Mouse (Mus musculus) brain, adult 10 weeks (tissue): Measurements from ENCODE around the gene Hist1h2ab. TPM values are rescaled to one million over a fixed set of nuclear protein-coding genes. Genes with fewer than 3 reads are reported as not detected.

Experiments used
- polyA plus RNA-seq: library from polyadenylated mRNA; stranded (reverse); fragments of 350-450 nt; fragmentation: Illumina TruSeq; extraction: RNeasy Lipid Tissue Mini Kit (QIAGEN cat#74804); gene quantifications from one replicate; pipeline ENCODE4 v1.2.3, GENCODE M21; 2015; ENCODE audit warnings: low read depth, low replicate concordance

Hist1h2ab gene
- not detected for polyA plus RNA-seq

DNA sequence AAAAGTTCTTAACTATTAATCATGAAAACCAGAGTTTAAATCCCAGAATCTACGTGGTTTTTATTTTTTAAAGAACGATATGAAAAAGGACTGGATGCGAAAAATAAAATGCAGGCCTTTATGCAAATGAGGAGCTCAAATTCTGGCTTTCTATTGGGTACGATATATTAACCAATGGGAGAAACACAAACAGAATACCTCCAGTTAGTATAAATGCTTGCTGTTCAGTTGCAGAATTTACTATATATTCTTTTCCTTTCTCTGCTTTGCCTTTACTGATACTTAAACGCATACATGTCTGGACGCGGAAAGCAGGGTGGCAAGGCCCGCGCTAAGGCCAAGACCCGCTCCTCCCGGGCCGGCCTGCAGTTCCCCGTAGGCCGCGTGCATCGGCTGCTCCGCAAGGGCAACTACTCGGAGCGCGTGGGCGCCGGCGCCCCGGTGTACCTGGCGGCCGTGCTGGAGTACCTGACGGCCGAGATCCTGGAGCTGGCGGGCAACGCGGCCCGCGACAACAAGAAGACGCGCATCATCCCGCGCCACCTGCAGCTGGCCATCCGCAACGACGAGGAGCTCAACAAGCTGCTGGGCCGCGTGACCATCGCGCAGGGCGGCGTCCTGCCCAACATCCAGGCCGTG lies at the start of gene Hist1h2ab:
Gene Hist1h2ab (plus strand): TSS at position 288 of the 639 bp plus-strand sequence.

DNA sequence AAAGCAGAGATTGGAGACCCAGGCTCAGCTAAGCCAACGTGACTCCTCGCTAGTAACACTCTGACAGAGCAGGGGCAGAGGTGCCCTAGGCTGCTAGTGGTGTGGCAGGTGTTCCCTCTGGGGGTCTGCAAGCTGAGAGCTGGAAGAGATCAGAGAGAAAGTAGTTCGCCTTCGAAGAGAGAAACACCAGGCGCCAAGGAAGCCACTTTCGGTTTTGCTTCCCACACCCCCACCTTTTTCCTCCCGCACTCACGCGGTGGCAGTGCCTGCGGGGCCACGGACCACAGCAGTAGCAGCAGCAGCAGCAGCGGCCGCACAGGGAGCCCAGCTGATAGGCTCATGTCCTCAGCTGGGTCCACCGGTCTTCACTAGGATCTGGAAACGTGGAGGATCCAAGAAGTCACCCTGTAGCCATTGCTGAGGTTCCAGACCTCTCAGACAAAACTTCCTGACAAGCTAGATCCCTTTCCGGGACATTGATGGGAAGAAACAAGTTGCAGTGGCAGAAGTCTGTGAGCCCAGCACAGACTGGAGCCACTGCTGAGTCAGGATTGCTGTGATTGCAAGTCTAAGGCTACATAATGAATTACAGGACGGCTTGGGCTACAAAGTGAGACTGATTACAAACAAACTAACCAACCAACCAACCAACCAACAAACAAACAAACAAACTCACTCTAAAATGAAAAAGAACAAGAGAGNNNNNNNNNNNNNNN lies 40.4 kb upstream of the Hist1h2ab start, which contains the start of gene Hfe:
Gene Hfe (minus strand): TSS at position 481 of the 716 bp plus-strand sequence.

DNA sequence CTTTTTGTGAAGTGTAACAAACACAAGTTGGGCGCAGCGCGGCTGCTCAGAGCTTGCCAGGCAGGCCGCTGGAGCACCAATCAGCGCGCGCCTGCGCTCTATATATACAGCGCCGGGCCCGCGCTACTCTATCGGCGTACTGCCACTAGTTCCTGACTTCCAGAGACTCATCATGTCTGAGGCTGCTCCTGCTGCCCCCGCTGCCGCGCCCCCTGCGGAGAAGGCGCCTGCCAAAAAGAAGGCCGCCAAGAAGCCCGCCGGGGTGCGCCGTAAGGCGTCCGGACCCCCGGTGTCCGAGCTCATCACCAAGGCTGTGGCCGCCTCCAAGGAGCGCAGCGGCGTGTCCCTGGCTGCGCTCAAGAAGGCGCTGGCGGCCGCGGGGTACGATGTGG lies 12.3 kb upstream of the Hist1h2ab start, which contains the start of gene Hist1h1c:
Gene Hist1h1c (plus strand): TSS at position 132 of the 392 bp plus-strand sequence.

DNA sequence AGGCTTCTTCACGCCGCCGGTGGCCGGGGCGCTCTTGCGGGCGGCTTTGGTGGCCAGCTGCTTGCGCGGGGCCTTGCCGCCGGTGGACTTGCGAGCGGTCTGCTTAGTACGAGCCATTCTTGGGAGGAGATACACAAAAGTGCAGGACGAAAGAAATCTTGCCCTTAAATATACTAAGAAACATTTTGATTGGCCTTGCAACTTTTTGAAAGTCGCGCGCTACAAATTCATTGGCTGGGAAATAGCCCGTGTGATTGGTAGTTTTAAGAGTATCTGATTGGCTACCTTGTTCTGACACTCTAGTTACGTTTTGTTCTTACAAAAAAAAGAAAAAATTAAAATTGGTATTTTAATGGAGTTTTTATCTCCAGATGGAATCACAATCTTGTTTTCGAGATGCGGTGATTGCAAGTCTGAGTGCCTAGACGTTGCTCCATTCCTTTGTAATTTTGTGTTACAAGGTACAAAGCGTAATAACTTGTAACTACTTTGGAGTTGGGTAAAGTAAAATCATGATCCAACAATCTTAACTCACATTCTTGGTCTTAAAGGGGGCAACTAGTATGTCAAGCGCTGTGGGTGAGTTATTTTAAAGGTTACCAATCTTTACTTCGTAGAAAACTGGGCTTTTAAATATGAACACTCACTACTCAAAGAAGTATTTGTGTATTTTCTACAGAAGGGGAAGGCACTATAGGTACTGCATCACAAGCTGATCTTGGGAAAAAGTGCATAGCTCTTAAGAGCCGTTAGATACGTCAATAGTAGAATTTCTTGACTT lies 5.4 kb upstream of the Hist1h2ab start, which contains the start of gene Hist1h3c:
Gene Hist1h3c (minus strand): TSS at position 222 of the 781 bp plus-strand sequence.

DNA sequence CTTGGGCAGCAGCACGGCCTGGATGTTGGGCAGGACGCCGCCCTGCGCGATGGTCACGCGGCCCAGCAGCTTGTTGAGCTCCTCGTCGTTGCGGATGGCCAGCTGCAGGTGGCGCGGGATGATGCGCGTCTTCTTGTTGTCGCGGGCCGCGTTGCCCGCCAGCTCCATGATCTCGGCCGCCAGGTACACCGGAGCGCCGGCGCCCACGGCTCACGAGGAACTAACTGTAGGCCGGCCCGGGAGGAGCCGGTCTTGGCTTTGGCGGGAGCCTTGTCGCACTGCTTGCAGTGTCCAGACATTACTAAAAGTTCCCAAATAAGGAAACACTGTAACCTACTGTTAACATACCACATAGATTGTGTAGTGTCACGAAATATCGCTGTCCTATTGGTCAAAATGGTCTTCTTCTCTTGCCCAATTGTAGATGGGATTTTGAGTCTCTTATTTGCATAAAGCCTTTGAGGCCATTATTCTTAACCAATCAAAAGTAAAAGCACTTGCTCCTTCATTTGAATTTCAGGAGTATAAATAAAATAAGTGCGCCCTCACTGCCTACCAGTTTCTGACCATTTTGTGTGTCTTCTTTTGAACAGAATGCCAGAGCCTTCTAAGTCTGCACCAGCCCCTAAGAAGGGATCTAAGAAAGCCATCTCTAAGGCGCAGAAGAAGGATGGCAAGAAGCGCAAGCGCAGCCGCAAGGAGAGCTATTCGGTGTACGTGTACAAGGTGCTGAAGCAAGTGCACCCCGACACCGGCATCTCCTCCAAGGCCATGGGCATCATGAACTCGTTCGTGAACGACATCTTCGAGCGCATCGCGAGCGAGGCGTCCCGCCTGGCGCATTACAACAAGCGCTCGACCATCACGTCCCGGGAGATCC lies 4.5 kb upstream of the Hist1h2ab start, which contains the start of gene Hist1h2bb:
Gene Hist1h2bb (plus strand): TSS at position 534 of the 880 bp plus-strand sequence.

DNA sequence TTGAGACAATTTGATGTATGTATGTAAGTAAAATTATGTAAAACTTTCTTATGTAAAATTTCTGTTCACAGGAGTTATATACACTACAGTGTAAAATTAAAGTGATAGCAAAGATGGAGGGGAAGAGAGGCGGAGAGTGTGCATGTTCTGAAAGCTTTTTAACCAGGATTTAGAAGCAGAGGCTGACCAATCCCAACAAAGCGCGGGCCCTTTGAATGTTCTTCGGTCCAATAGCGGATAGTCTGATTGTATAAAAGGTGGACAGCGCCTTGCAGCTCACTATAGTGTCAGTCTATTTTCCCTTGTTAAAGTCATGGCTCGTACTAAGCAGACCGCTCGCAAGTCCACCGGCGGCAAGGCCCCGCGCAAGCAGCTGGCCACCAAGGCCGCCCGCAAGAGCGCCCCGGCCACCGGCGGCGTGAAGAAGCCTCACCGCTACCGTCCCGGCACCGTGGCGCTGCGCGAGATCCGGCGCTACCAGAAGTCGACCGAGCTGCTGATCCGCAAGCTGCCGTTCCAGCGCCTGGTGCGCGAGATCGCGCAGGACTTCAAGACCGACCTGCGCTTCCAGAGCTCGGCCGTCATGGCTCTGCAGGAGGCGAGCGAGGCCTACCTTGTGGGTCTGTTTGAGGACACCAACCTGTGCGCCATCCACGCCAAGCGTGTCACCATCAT lies 1.3 kb downstream of the Hist1h2ab start, which contains the start of gene Hist1h3b:
Gene Hist1h3b (plus strand): TSS at position 201 of the 675 bp plus-strand sequence.

DNA sequence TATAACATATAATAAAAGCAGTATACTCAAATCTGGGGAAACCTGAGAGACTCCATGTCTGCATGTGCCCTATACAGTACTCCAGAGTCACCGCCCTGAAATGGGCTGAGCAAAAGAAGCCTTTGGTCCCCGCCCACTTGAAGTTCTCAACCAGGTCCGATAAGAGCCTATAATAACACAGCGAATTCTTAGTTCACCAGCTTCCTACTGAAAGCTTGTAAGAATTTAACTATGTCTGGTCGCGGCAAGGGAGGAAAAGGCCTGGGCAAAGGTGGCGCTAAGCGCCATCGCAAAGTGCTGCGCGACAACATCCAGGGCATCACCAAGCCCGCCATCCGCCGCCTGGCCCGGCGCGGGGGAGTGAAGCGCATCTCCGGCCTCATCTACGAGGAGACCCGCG lies 5.9 kb downstream of the Hist1h2ab start, which contains the start of gene Hist1h4b:
Gene Hist1h4b (plus strand): TSS at position 224 of the 400 bp plus-strand sequence.

DNA sequence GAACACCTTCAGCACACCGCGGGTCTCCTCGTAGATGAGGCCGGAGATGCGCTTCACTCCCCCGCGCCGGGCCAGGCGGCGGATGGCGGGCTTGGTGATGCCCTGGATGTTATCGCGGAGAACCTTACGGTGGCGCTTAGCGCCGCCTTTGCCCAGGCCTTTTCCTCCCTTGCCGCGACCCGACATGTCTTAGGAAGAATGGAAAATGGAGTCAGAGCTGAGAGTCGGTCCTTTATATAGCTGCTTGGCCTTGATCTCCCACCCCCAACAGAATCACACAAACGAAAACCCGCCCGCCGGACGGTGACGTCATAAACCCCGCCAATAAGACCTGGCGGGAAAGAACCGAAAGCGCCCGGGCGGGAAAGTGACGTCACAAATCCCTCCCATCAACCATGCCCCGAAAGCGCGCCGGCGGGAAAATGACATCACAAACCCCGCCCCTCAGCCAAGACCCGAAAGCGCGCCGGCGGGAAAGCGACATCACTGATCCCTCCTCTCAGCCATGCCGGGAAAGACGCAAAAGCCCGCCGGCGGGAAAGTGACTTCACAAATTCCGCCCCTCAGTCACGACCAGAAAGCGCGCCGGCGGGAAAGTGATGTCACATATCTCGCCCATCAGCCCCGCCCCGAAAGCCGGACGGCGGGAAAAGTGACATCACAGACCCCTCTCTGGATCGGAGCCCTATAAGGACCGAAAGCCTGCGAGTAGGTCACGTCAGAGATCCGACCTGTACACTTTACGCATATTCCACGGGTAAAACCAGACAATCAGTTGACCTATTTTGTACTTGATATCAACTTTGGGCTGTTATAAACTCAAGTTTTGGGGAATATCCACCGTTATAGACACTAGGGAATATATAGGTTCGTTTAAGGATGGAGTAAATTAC lies 10.3 kb downstream of the Hist1h2ab start, which contains the start of gene Hist1h4a:
Gene Hist1h4a (minus strand): TSS at position 259 of the 893 bp plus-strand sequence.

DNA sequence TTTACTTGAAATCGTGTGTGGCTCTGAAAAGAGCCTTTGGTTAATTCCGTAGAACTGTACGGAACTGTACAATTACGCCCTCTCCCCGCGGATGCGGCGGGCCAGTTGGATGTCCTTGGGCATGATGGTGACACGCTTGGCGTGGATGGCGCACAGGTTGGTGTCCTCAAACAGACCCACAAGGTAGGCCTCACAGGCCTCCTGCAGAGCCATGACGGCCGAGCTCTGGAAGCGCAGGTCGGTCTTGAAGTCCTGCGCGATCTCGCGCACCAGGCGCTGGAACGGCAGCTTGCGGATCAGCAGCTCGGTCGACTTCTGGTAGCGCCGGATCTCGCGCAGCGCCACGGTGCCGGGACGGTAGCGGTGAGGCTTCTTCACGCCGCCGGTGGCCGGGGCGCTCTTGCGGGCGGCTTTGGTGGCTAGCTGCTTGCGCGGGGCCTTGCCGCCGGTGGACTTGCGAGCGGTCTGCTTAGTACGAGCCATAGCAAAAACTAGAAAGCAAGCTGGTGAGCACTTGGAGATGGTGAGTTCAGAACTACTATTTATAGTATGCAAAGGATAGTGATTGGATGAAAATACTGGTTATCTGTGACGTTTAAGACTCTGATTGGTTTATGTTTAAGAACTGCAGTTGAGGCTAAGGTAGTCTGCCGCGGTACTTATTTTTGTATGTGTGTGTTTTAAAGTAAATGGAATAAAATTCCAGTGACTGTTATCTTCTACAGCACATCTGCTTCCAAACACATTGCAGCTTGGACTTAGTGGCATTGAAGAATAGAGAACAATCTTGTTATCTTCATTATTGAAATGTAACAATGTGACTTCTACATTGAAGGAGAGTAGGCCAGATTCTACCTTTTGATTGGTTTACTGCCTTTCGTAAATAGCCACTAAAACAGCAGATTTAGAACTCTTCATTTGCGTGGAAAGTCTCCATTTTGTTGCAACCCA lies 11.2 kb downstream of the Hist1h2ab start, which contains the start of gene Hist1h3a:
Gene Hist1h3a (minus strand): TSS at position 516 of the 951 bp plus-strand sequence.

DNA sequence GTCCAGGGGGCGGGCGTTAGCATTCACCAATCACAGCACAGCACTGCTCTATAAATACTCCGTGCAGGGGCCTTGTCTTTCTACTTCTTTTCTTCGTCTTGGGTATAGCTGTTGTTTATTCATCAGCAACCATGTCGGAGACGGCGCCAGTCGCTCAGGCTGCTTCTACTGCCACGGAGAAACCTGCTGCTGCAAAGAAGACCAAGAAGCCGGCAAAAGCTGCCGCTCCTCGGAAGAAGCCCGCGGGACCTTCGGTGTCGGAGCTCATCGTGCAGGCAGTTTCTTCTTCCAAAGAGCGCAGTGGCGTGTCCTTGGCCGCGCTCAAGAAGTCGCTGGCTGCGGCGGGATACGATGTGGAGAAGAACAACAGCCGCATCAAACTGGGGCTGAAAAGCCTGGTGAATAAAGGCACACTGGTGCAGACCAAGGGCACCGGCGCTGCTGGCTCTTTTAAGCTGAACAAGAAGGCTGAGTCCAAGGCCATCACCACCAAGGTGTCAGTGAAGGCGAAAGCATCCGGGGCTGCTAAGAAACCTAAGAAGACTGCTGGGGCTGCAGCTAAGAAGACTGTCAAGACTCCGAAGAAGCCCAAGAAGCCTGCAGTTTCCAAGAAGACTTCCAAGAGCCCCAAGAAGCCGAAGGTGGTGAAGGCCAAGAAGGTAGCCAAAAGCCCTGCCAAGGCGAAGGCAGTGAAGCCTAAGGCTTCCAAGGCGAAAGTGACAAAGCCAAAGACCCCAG lies 12.8 kb downstream of the Hist1h2ab start, which contains the start of gene Hist1h1a:
Gene Hist1h1a (plus strand): TSS at position 81 of the 738 bp plus-strand sequence.

DNA sequence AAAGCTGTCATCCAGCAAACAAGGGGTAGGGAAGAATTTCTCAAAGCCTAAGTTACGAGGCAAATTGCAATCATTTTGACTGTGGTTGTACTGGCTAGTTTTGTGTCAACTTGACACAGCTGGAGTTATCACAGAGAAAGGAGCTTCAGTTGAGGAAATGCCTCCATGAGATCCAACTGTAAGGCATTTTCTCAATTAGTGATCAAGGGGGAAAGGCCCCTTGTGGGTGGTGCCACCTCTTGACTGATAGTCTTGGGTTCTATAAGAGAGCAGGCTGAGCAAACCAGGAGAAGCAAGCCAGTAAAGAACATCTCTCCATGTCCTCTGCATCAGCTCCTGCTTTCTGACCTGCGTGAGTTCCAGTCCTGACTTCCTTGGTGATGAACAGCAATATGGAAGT lies 18.7 kb downstream of the Hist1h2ab start, which contains the start of gene Trim38:
Gene Trim38 (plus strand): TSS at position 301 of the 400 bp plus-strand sequence.

Other genes starting within 250 kb of the Hist1h2ab start
- 5.4 TPM for gene Hist1h4h, start 220.1 kb upstream of the Hist1h2ab start, polyA plus RNA-seq
- not detected for gene Hist1h2af, start 217.2 kb upstream of the Hist1h2ab start, polyA plus RNA-seq
- not detected for gene Hist1h3g, start 215.7 kb upstream of the Hist1h2ab start, polyA plus RNA-seq
- gene Hist1h2bh, start 207.7 kb upstream of the Hist1h2ab start, polyA plus RNA-seq: 0.37 TPM
- gene Hist1h3f, start 207.1 kb upstream of the Hist1h2ab start, polyA plus RNA-seq: not detected
- gene Hist1h4f, start 199.5 kb upstream of the Hist1h2ab start, polyA plus RNA-seq: not detected
- 0.06 TPM for gene Hist1h1d, start 197.9 kb upstream of the Hist1h2ab start, polyA plus RNA-seq
- not detected for gene Hist1h3e, start 188.8 kb upstream of the Hist1h2ab start, polyA plus RNA-seq
- gene Hist1h2ae, start 179.9 kb upstream of the Hist1h2ab start, polyA plus RNA-seq: not detected
- gene Hist1h2bg, start 179.7 kb upstream of the Hist1h2ab start, polyA plus RNA-seq: 3.5 TPM
- gene Hist1h2bf, start 176.9 kb upstream of the Hist1h2ab start, polyA plus RNA-seq: not detected
- gene Hist1h2ad, start 176.7 kb upstream of the Hist1h2ab start, polyA plus RNA-seq: not detected
- gene Hist1h3d, start 175.4 kb upstream of the Hist1h2ab start, polyA plus RNA-seq: 0.76 TPM
- not detected for gene Hist1h4d, start 169.5 kb upstream of the Hist1h2ab start, polyA plus RNA-seq
- gene Hist1h2be, start 130.0 kb upstream of the Hist1h2ab start, polyA plus RNA-seq: 6.4 TPM
- gene Hist1h1e, start 128.6 kb upstream of the Hist1h2ab start, polyA plus RNA-seq: 3.1 TPM
- 2.0 TPM for gene Hist1h2ac, start 67.2 kb upstream of the Hist1h2ab start, polyA plus RNA-seq
- 79.4 TPM for gene Hist1h2bc, start 66.9 kb upstream of the Hist1h2ab start, polyA plus RNA-seq
- gene Hist1h1t, start 55.3 kb upstream of the Hist1h2ab start, polyA plus RNA-seq: not detected
- gene Hist1h4c, start 52.7 kb upstream of the Hist1h2ab start, polyA plus RNA-seq: 1.3 TPM
- gene Hfe, start 40.3 kb upstream of the Hist1h2ab start, polyA plus RNA-seq: 4.4 TPM
- 35.3 TPM for gene Hist1h1c, start 12.3 kb upstream of the Hist1h2ab start, polyA plus RNA-seq
- not detected for gene Hist1h3c, start 5.5 kb upstream of the Hist1h2ab start, polyA plus RNA-seq
- not detected for gene Hist1h2bb, start 4.4 kb upstream of the Hist1h2ab start, polyA plus RNA-seq
- not detected for gene Hist1h3b, start 1.1 kb downstream of the Hist1h2ab start, polyA plus RNA-seq
- gene Hist1h4b, start 5.9 kb downstream of the Hist1h2ab start, polyA plus RNA-seq: not detected
- gene Hist1h4a, start 10.1 kb downstream of the Hist1h2ab start, polyA plus RNA-seq: not detected
- not detected for gene Hist1h3a, start 11.3 kb downstream of the Hist1h2ab start, polyA plus RNA-seq
- gene Hist1h1a, start 12.5 kb downstream of the Hist1h2ab start, polyA plus RNA-seq: not detected
- not detected for gene Trim38, start 18.8 kb downstream of the Hist1h2ab start, polyA plus RNA-seq
- not detected for gene Slc17a2, start 55.9 kb downstream of the Hist1h2ab start, polyA plus RNA-seq
- not detected for gene Slc17a3, start 88.3 kb downstream of the Hist1h2ab start, polyA plus RNA-seq
- not detected for gene Slc17a1, start 116.6 kb downstream of the Hist1h2ab start, polyA plus RNA-seq
- gene Slc17a4, start 163.9 kb downstream of the Hist1h2ab start, polyA plus RNA-seq: not detected
- not detected for gene Hist1h2ba, start 183.0 kb downstream of the Hist1h2ab start, polyA plus RNA-seq
- gene Hist1h2aa, start 183.3 kb downstream of the Hist1h2ab start, polyA plus RNA-seq: not detected
- 0.43 TPM for gene Scgn, start 240.1 kb downstream of the Hist1h2ab start, polyA plus RNA-seq